Mouse (Mus musculus) kidney, embryonic 15.5 days (tissue): ENCODE data around the gene Plac8. TPM values are rescaled to one million over a fixed set of nuclear protein-coding genes. Genes with fewer than 3 reads are reported as not detected.

Experiments
- ATAC-seq: fragments of 200-750 bp; cut with Nextera tagmentation; replicated peaks from 2 replicates; pipeline ENCODE4 v1.8.0; 2017; ENCODE audit warnings: moderate TSS enrichment; ENCODE audit not compliant: low FRiP score
- H3K27ac ChIP-seq: fragments of 300-500 bp; sonication (generic); 2 replicates; pipeline ENCODE4 v1.5.1; 2015; ENCODE audit warnings: mild to moderate bottlenecking, inconsistent platforms
- H3K27me3 ChIP-seq: fragments of 300-500 bp; sonication (generic); 2 replicates; pipeline ENCODE4 v1.6.1; 2015; ENCODE audit warnings: inconsistent platforms
- H3K36me3 ChIP-seq: fragments of 300-500 bp; sonication (generic); 2 replicates; pipeline ENCODE4 v1.6.1; 2015; ENCODE audit warnings: inconsistent platforms
- H3K4me1 ChIP-seq: fragments of 300-500 bp; sonication (generic); 2 replicates; pipeline ENCODE4 v1.6.1; 2015; ENCODE audit warnings: inconsistent platforms
- H3K4me2 ChIP-seq: fragments of 300-500 bp; sonication (generic); 2 replicates; pipeline ENCODE4 v1.6.1; 2015; ENCODE audit warnings: moderate library complexity, mild to moderate bottlenecking, inconsistent platforms
- H3K4me3 ChIP-seq: fragments of 300-500 bp; sonication (generic); replicated peaks from 2 replicates; pipeline ENCODE4 v1.5.1; 2015; ENCODE audit warnings: mild to moderate bottlenecking, inconsistent platforms
- H3K9ac ChIP-seq: fragments of 300-500 bp; sonication (generic); 2 replicates; pipeline ENCODE4 v1.6.1; 2015; ENCODE audit warnings: mild to moderate bottlenecking, inconsistent platforms
- H3K9me3 ChIP-seq: fragments of 300-500 bp; sonication (generic); replicated peaks from 2 replicates; pipeline ENCODE4 v1.6.1; 2016; ENCODE audit warnings: inconsistent platforms
- WGBS: fragments of 180-500 bp; shearing (Covaris S2); methylation state at CpG from one replicate; pipeline ENCODE4 v1.1.7; 2015; ENCODE audit warnings: mixed read lengths; 5-methylcytosine and 5-hydroxymethylcytosine counted together
- polyA plus RNA-seq: library from polyadenylated mRNA; unstranded; fragments of >200 nt; fragmentation: Nextera tagmentation; extraction: Ambion mirVana; gene quantifications from 2 replicates; pipeline ENCODE4 v1.2.1, GENCODE M21; 2015

The Plac8 gene
- polyA plus RNA-seq, 1 experiment from 2014 or later, result 89.5 TPM

DNA sequence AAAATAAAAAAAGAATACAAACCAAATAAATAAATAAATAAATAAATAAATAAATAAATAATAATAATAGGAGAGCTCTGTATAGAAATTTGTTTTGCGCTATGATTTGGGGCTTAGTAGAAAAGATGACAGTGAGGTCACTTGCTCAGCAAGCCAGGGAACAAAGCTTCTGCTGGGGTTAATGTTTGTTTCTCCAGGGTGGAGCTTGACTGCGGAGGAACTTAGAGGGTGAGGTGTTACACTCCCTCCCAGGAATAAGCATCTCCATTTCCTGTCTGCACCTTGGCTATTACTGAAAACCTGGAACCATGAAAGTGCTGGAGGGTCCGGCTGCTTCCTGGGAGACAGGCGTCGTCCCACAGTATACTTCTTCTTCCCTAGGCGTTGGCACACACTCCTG, 24.0 kb upstream of the Plac8 start:
- 88% methylated on average over 6 of the region's 6 CpGs for WGBS
- no peak overlapping the region for H3K4me3 ChIP-seq
- H3K9me3 ChIP-seq, result peaks cover 14% of the 10 kb centered on the region; the same call in 1 of the 2 replicates
- H3K27me3 ChIP-seq, result no peaks in the 10 kb centered on the region
- H3K4me1 ChIP-seq, result no peaks in the 10 kb centered on the region
- H3K36me3 ChIP-seq, result no peaks in the 10 kb centered on the region
- H3K4me2 ChIP-seq, result no peak overlapping the region
- no peak overlapping the region for H3K27ac ChIP-seq
- H3K9ac ChIP-seq, result no peak overlapping the region
- no peak for ATAC-seq

DNA sequence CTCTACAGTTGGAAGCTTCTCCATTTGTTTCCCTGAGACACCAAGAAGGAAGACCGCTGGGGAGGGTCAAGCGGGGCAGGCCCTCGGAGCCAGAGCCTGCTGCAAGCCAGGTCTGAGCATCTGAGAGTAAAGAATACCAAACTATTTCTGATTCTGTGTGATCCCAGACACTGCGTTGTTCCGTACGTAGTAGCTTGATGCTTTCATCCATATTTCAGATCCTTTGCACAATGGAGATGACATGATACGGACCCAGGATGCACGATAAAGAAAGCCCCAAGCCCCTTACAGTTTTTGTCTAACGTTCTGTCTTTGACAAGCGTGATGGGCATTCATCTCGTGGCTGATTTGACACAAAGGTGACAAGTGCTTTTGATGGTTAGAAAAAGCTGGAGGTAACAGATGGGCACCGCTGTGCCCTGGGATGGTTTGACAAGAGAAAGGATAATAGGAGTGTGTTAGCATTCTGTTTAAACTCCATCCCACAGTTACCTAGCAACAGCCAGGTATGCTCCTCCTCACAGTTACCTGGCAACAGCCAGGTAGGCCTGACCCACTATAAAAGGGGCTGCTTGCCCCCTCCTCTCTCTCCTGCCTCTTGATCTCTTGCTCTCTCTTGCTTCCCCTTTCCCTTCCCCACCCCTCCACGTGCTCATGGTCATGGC, 22.9 kb upstream of the Plac8 start:
- Histone ChIP-seq H3K9ac (no peak overlapping the region), H3K4me2 (no peak overlapping the region), H3K9me3 (peaks cover 14% of the 10 kb centered on the region; the same call in 1 of the 2 replicates), H3K27ac (no peak overlapping the region), H3K27me3 (no peaks in the 10 kb centered on the region), H3K36me3 (no peaks in the 10 kb centered on the region), H3K4me1 (no peaks in the 10 kb centered on the region), H3K4me3 (no peak overlapping the region)
- WGBS, result 88% methylated on average over 13 of the region's 13 CpGs
- no peak for ATAC-seq

- Histone ChIP-seq H3K9me3 (peaks cover 14% of the 10 kb centered on the region; the same call in 1 of the 2 replicates), H3K27ac (no peak overlapping the region), H3K36me3 (no peaks in the 10 kb centered on the region), H3K4me2 (no peak overlapping the region), H3K27me3 (no peaks in the 10 kb centered on the region), H3K9ac (no peak overlapping the region), H3K4me3 (no peak overlapping the region), H3K4me1 (no peaks in the 10 kb centered on the region)
- ATAC-seq, result no peak
- WGBS, result 73% methylated on average over 5 of the region's 5 CpGs
These were observed 18.5 kb upstream of the Plac8 start for GRCm38 (mm10) chr5:100590505-100590904.

- ATAC-seq, result no peak
These were observed 15.6 kb upstream of the Plac8 start for GRCm38 (mm10) chr5:100587626-100588025.

GRCm38 (mm10) chr5:100587136-100587535, 15.1 kb upstream of the Plac8 start:
- no peak overlapping the region for H3K4me3 ChIP-seq
- no peaks in the 10 kb centered on the region for H3K36me3 ChIP-seq
- no peak overlapping the region for H3K4me2 ChIP-seq
- H3K27ac ChIP-seq, result no peak overlapping the region
- H3K4me1 ChIP-seq, result no peaks in the 10 kb centered on the region
- ATAC-seq, result no peak
- H3K9me3 ChIP-seq, result no peaks in the 10 kb centered on the region
- WGBS, result 92% methylated on average over 7 of the region's 7 CpGs
- H3K9ac ChIP-seq, result no peak overlapping the region
- H3K27me3 ChIP-seq, result no peaks in the 10 kb centered on the region

More at GRCm38 (mm10) chr5:100587626-100588025, 15.6 kb upstream of the Plac8 start:
- WGBS, result 39% methylated on average over 2 of the region's 2 CpGs
- no peaks in the 10 kb centered on the region for H3K4me1 ChIP-seq
- no peaks in the 10 kb centered on the region for H3K36me3 ChIP-seq
- H3K27ac ChIP-seq, result no peak overlapping the region
- no peak overlapping the region for H3K4me3 ChIP-seq
- no peak overlapping the region for H3K4me2 ChIP-seq
- H3K9me3 ChIP-seq, result no peaks in the 10 kb centered on the region
- no peaks in the 10 kb centered on the region for H3K27me3 ChIP-seq
- H3K9ac ChIP-seq, result no peak overlapping the region

GRCm38 (mm10) chr5:100585657-100586056, 13.6 kb upstream of the Plac8 start:
- WGBS, result 91% methylated on average over 3 of the region's 3 CpGs

DNA sequence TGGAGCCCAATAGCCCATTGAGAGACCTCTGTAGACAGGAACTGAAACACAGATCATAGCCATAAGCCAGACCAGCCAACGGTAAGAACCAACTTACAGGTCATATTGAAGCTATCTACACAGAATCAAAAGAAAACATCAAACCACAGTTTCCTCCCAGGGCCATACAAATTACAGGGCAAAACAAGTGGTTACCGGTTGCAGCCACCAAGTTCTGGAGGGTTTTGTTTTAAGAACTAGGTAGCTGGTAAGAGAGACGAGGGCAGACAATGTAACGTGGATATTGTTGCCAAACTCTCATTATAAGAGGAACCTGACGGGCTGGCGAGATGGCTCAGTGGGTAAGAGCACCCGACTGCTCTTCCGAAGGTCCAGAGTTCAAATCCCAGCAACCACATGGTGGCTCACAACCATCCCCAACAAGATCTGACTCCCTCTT, 13.2 kb upstream of the Plac8 start:
- no peak for ATAC-seq
- Histone ChIP-seq H3K4me1 (no peaks in the 10 kb centered on the region), H3K9me3 (no peaks in the 10 kb centered on the region), H3K27me3 (no peaks in the 10 kb centered on the region), H3K4me3 (no peak overlapping the region), H3K36me3 (no peaks in the 10 kb centered on the region), H3K4me2 (no peak overlapping the region), H3K27ac (no peak overlapping the region), H3K9ac (no peak overlapping the region)
- WGBS, result 90% methylated on average over 8 of the region's 8 CpGs

More at GRCm38 (mm10) chr5:100585657-100586056, 13.6 kb upstream of the Plac8 start:
- Histone ChIP-seq H3K27ac (no peak overlapping the region), H3K9ac (no peak overlapping the region), H3K4me3 (no peak overlapping the region), H3K9me3 (no peaks in the 10 kb centered on the region), H3K4me2 (no peak overlapping the region), H3K4me1 (no peaks in the 10 kb centered on the region), H3K36me3 (no peaks in the 10 kb centered on the region), H3K27me3 (no peaks in the 10 kb centered on the region)
- ATAC-seq, result no peak

DNA sequence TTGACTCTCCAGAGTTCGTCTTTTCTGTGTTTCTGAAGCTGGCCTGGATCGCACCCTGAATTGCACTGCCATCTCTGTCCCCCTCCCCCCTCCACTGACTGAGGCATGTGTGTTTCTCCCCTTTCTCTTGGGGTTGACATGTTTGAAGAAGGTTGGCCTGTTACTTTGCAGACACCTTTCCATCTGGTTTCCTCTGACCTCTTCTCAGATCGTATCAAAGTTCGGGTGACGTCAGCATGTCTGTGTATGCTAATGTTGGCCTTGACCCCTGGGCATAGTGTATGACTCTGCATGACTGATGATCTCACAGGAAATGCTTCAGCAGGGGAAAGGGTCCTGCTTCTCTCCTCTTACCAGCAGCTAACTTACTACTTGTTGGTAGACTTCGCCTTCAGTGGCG, 11.0 kb upstream of the Plac8 start:
- no peak for ATAC-seq
- H3K36me3 ChIP-seq, result no peaks in the 10 kb centered on the region
- H3K4me2 ChIP-seq, result no peak overlapping the region
- H3K9ac ChIP-seq, result no peak overlapping the region
- H3K9me3 ChIP-seq, result no peaks in the 10 kb centered on the region
- no peak overlapping the region for H3K27ac ChIP-seq
- no peaks in the 10 kb centered on the region for H3K4me1 ChIP-seq
- no peak overlapping the region for H3K4me3 ChIP-seq
- WGBS, result 83% methylated on average over 7 of the region's 7 CpGs
- no peaks in the 10 kb centered on the region for H3K27me3 ChIP-seq

DNA sequence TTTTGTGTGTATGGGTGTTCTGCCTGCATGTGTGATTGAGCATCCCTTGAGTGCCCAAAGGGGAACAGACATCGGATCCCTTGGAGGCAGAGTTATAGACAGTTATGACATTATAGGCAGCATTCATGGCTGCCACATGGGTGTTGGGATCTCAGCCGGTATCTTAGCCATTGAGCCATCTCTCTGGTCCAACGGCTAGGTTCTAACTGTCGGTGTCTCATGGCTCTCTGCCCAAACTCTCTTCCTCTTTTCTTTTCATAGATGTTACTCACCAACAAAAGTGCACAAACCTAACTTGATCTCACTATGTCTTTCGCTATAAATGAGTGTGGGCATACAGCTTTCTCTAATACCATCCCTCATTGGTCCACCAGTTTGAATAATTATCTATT, 10.4 kb upstream of the Plac8 start:
- ATAC-seq, result no peak
- no peak overlapping the region for H3K27ac ChIP-seq
- H3K9ac ChIP-seq, result no peak overlapping the region
- H3K27me3 ChIP-seq, result no peaks in the 10 kb centered on the region
- no peaks in the 10 kb centered on the region for H3K4me1 ChIP-seq
- no peaks in the 10 kb centered on the region for H3K36me3 ChIP-seq
- no peaks in the 10 kb centered on the region for H3K9me3 ChIP-seq
- WGBS, result 95% methylated on average over 5 of the region's 5 CpGs
- no peak overlapping the region for H3K4me3 ChIP-seq
- no peak overlapping the region for H3K4me2 ChIP-seq

DNA sequence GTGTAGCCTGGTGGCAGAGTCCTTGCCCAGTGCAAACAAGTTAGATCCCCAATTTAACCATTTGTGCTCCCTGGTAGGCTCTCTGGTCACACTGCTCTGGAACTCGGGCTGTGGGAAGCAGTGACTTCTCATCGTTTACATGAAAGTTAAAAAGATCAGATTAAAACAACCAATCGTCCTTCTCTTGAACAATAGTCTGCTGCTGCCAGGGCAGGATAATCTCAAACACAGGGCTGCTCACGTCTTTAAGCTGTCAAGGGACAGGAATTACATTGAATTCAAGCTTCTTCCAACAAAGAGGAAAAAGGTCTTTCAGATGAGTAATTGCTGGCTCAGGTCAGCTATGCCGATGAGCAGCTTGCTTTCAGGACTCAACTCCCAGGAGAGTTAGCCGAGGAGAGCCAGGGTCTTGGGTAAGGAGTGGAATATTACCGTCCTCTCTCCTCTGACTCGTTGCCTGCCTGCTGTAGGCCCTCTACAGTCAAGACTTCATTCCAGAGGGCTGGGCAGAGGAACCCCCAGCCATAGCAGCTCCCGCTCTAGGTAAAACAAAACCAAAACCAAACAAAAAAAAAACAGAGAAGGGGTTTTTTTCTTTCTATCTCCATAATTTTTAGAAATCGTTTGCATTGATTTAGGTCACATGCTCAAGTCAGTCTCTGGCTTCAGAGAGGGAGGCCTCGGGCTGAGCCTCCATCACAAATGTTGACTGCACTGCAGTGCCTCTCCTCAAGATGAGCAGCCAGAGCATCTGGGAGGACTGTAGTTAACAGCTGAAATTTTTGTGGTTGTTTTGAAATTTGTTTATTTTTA, 9.8 kb upstream of the Plac8 start:
- Histone ChIP-seq H3K27me3 (no peaks in the 10 kb centered on the region), H3K36me3 (no peaks in the 10 kb centered on the region), H3K4me2 (no peak overlapping the region), H3K4me1 (no peaks in the 10 kb centered on the region), H3K27ac (no peak overlapping the region), H3K4me3 (no peak overlapping the region), H3K9ac (no peak overlapping the region), H3K9me3 (no peaks in the 10 kb centered on the region)
- ATAC-seq, result no peak
- 62% methylated on average over 11 of the region's 11 CpGs for WGBS

DNA sequence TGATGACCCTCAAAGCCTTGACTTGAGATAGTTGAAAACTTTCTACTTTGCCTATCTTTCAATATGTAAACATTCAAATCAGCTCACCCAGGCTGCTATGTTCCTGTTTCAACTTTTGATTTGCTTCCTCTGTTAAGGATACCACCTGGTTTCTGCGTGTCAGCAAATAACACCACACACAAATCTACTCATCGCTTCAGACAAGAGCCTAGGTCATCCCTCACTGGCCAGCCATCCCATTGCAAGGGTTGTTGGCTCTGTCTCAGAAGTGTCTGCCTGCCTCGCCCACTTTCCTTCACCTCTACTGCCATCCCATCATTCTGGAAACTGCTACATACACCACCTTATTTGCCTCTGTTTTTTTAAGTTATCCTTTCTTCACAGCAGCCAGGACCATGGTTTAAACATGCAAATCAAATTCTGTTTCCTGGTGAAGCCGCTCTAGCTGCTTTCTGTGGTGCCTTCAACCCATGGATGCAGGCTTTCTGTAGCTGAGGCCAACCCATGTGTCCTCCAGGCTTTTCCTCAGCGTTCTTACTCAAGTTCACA, 6.9 kb upstream of the Plac8 start:
- no peaks in the 10 kb centered on the region for H3K36me3 ChIP-seq
- H3K27me3 ChIP-seq, result no peaks in the 10 kb centered on the region
- H3K4me1 ChIP-seq, result no peaks in the 10 kb centered on the region
- no peak overlapping the region for H3K4me3 ChIP-seq
- H3K9me3 ChIP-seq, result no peaks in the 10 kb centered on the region
- no peak for ATAC-seq
- no peak overlapping the region for H3K4me2 ChIP-seq
- H3K27ac ChIP-seq, result no peak overlapping the region
- H3K9ac ChIP-seq, result no peak overlapping the region
- WGBS, result 89% methylated on average over 5 of the region's 5 CpGs

- 58% methylated on average over 1 of the region's 1 CpGs for WGBS
- Histone ChIP-seq H3K36me3 (no peaks in the 10 kb centered on the region), H3K9me3 (no peaks in the 10 kb centered on the region), H3K4me3 (no peak overlapping the region), H3K27me3 (no peaks in the 10 kb centered on the region), H3K27ac (no peak overlapping the region), H3K9ac (no peak overlapping the region), H3K4me2 (no peak overlapping the region), H3K4me1 (peaks cover 11% of the 10 kb centered on the region)
- no peak for ATAC-seq
These were observed 2.7 kb upstream of the Plac8 start for GRCm38 (mm10) chr5:100574771-100575170.
